Mouse (Mus musculus) kidney, embryonic 14.5 days (tissue): ENCODE measurements around the gene 3110040M04Rik. TPM values are rescaled to one million over a fixed set of nuclear protein-coding genes. Genes with fewer than 3 reads are reported as not detected.

Source experiments
- ATAC-seq: fragments of 200-750 bp; cut with Nextera tagmentation; 2 replicates; pipeline ENCODE4 v1.8.0; 2017; ENCODE audit warnings: moderate number of reproducible peaks, mild to moderate bottlenecking, moderate TSS enrichment, moderate library complexity; ENCODE audit not compliant: low FRiP score, low TSS enrichment
- H3K27ac ChIP-seq: fragments of 300-500 bp; sonication (generic); 2 replicates; pipeline ENCODE4 v1.5.1; 2014; ENCODE audit warnings: low read depth, mild to moderate bottlenecking, low read length, moderate library complexity, mixed read lengths
- H3K27me3 ChIP-seq: fragments of 300-500 bp; sonication (generic); 2 replicates; pipeline ENCODE4 v1.6.1; 2014; ENCODE audit warnings: mild to moderate bottlenecking, low read length; ENCODE audit not compliant: control insufficient read depth, insufficient read depth
- H3K36me3 ChIP-seq: fragments of 300-500 bp; sonication (generic); 2 replicates; pipeline ENCODE4 v1.6.1; 2014; ENCODE audit warnings: low read length, mixed read lengths; ENCODE audit not compliant: control insufficient read depth, insufficient read depth
- H3K4me1 ChIP-seq: fragments of 300-500 bp; sonication (generic); 2 replicates; pipeline ENCODE4 v1.6.1; 2014; ENCODE audit warnings: low read length, mixed read lengths; ENCODE audit not compliant: control insufficient read depth, insufficient read depth
- H3K4me2 ChIP-seq: fragments of 300-500 bp; sonication (generic); replicated peaks from 2 replicates; pipeline ENCODE4 v1.6.1; 2014; ENCODE audit warnings: low read depth, mild to moderate bottlenecking, low read length
- H3K4me3 ChIP-seq: fragments of 300-500 bp; sonication (generic); 2 replicates; pipeline ENCODE4 v1.5.1; 2014; ENCODE audit warnings: mild to moderate bottlenecking, low read length
- H3K9ac ChIP-seq: fragments of 300-500 bp; sonication (generic); 2 replicates; pipeline ENCODE4 v1.6.1; 2014; ENCODE audit warnings: low read depth, mild to moderate bottlenecking, low read length, moderate library complexity
- H3K9me3 ChIP-seq: fragments of 300-500 bp; sonication (generic); 2 replicates; pipeline ENCODE4 v1.6.1; 2016; ENCODE audit warnings: low read length; ENCODE audit not compliant: control insufficient read depth
- WGBS: fragments of 180-500 bp; shearing (Covaris S2); extraction: QIAGEN DNeasy Blood & Tissue Kit; methylation state at CpG from one replicate; pipeline ENCODE4 v1.1.7; 2014; 5-methylcytosine and 5-hydroxymethylcytosine counted together
- polyA plus RNA-seq: library from polyadenylated mRNA; unstranded; fragments of >200 nt; fragmentation: Nextera tagmentation; extraction: Ambion mirVana; gene quantifications from 2 replicates; pipeline ENCODE4 v1.2.1, GENCODE M21; 2014

Gene 3110040M04Rik
- polyA plus RNA-seq, 1 experiment from 2014 or later = 0.58 TPM

DNA sequence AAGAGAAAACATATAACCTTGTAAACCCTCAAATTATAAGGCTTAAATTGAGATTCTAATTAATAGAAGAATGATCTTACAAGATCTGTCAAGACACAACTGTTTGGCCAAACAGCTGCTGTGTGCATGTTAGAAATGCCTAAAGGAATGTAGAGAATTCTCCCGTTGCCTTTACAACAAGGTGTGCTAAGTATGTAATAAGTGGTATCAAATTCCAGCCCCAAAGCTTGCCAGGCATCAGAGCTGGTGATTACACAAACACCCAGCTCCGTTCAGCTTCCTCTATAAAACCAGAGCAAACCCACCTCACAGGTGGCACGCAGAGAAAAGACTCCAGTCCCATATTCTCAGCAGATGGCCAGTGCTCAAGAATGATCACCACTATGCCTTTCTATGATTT, 33.9 kb downstream of the 3110040M04Rik start:
- no peak overlapping the region for H3K4me2 ChIP-seq
- no peak overlapping the region for H3K9ac ChIP-seq
- H3K9me3 ChIP-seq = no peaks in the 10 kb centered on the region; the same call in 1 of the 2 replicates
- H3K27ac ChIP-seq = no peak overlapping the region
- H3K4me1 ChIP-seq = no peaks in the 10 kb centered on the region
- ATAC-seq = no peak
- H3K27me3 ChIP-seq = no peaks in the 10 kb centered on the region
- H3K4me3 ChIP-seq = no peak overlapping the region
- WGBS = 68% methylated on average over 3 of the region's 3 CpGs
- no peaks in the 10 kb centered on the region for H3K36me3 ChIP-seq

DNA sequence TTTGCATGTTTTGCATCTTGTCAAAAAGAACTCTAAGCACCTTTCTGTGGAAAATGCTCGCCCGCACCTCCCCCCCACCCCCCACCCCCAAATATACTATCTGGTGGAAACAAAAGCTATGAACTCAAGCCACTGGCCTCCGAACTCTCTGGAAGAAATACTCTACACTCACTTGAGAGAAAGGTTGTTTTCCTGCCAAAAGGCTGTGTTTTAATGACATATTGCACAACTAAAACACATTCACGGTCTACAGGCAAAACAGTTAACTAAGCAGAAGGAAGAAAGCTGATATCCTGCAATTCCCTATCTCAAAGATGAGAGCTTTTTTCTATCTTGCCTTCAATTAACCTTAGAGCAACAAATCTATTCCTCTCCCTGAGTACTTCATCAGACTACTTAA, 39.4 kb downstream of the 3110040M04Rik start:
- H3K4me3 ChIP-seq = no peak overlapping the region
- no peak for ATAC-seq
- no peak overlapping the region for H3K4me2 ChIP-seq
- H3K27ac ChIP-seq = no peak overlapping the region
- H3K9ac ChIP-seq = no peak overlapping the region
- WGBS = 60% methylated on average over 4 of the region's 4 CpGs
- no peaks in the 10 kb centered on the region for H3K36me3 ChIP-seq
- H3K9me3 ChIP-seq = no peaks in the 10 kb centered on the region; the same call in 1 of the 2 replicates
- no peaks in the 10 kb centered on the region for H3K27me3 ChIP-seq
- no peaks in the 10 kb centered on the region for H3K4me1 ChIP-seq

DNA sequence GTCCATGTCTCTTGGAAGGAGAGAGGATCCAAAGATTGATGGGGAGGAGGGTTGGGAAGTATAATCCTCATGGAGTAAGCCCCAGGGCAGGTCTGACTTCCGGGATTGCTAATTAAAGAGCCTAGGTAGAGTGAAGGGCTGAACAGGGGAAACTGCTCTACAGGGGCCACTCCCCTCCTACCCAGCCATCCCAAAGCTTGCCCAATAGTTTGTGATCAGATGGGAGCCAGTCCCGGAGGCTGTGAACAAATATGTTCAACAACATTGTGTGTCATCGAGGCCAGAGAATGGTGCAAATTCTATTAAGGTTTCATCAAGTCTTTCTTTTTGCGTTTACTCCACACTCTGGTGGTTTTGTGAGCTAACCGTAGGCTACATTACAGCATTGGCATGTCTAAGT, 40.1 kb downstream of the 3110040M04Rik start:
- H3K27ac ChIP-seq = no peak overlapping the region
- no peak for ATAC-seq
- no peak overlapping the region for H3K9ac ChIP-seq
- H3K36me3 ChIP-seq = no peaks in the 10 kb centered on the region
- no peak overlapping the region for H3K4me3 ChIP-seq
- no peaks in the 10 kb centered on the region for H3K4me1 ChIP-seq
- H3K4me2 ChIP-seq = no peak overlapping the region
- H3K27me3 ChIP-seq = no peaks in the 10 kb centered on the region
- WGBS = 94% methylated on average over 5 of the region's 5 CpGs
- no peaks in the 10 kb centered on the region; the same call in 1 of the 2 replicates for H3K9me3 ChIP-seq

- whole genome bisulfite sequencing = 82% methylated on average over 4 of the region's 4 CpGs
These were observed 40.8 kb downstream of the 3110040M04Rik start for GRCm38 (mm10) chr1:151244761-151245160.

DNA sequence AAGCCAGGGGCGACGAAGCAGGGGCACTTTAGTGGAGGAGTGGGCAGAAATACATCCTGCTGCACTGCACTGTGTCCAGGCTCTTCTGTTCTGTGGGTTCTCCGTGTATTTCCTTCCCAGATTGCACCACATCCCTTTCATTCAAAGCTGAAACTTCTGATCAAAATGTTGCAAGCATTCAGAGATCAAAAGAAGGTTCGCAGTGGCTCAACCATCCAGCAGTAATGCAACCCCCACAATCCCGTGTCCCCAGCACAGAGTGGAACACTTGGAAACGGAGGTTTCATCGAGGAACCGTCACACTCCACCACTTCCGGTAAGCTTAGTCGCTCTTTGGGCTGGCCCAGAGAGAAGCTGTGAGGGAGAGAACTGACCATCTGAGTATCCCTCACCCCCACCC, 41.2 kb downstream of the 3110040M04Rik start:
- H3K4me1 ChIP-seq = no peaks in the 10 kb centered on the region
- no peaks in the 10 kb centered on the region for H3K36me3 ChIP-seq
- H3K27me3 ChIP-seq = no peaks in the 10 kb centered on the region
- WGBS = 69% methylated on average over 10 of the region's 10 CpGs
- no peak for ATAC-seq
- H3K27ac ChIP-seq = no peak overlapping the region
- H3K4me3 ChIP-seq = no peak overlapping the region
- H3K9ac ChIP-seq = no peak overlapping the region
- no peak overlapping the region for H3K4me2 ChIP-seq
- H3K9me3 ChIP-seq = no peaks in the 10 kb centered on the region; the same call in 1 of the 2 replicates

More at GRCm38 (mm10) chr1:151244761-151245160, 40.8 kb downstream of the 3110040M04Rik start:
- no peak for ATAC-seq
- Histone ChIP-seq H3K9me3 (no peaks in the 10 kb centered on the region; the same call in 1 of the 2 replicates), H3K36me3 (no peaks in the 10 kb centered on the region), H3K4me2 (no peak overlapping the region), H3K27me3 (no peaks in the 10 kb centered on the region), H3K9ac (no peak overlapping the region), H3K27ac (no peak overlapping the region), H3K4me1 (no peaks in the 10 kb centered on the region), H3K4me3 (no peak overlapping the region)

DNA sequence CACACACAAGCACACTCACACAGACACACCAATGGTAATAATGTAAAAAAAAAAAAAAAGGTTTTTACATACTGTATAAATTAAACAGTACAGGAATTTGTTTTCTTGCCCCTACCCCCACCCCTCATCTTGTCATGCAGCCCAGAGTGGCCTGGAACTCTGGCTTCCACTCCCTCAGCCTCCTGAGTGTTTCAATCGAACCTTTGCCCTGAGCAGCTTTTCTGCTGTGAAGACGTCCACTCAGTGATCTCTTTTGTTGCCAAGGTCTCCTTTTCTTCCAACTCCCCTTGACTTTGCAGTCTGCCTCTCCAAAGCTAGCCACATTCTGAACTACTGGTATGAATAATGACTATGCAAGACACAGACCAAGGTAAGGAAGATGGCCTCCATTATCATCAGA, 41.9 kb downstream of the 3110040M04Rik start:
- Histone ChIP-seq H3K9me3 (no peaks in the 10 kb centered on the region; the same call in 1 of the 2 replicates), H3K4me1 (no peaks in the 10 kb centered on the region), H3K36me3 (no peaks in the 10 kb centered on the region), H3K27me3 (no peaks in the 10 kb centered on the region), H3K27ac (no peak overlapping the region), H3K4me2 (no peak overlapping the region), H3K9ac (no peak overlapping the region), H3K4me3 (no peak overlapping the region)
- 64% methylated on average over 2 of the region's 2 CpGs for WGBS
- no peak for ATAC-seq

GRCm38 (mm10) chr1:151250109-151250508, 46.2 kb downstream of the 3110040M04Rik start:
- Histone ChIP-seq H3K27me3 (no peaks in the 10 kb centered on the region), H3K4me2 (no peak overlapping the region), H3K9me3 (no peaks in the 10 kb centered on the region), H3K4me1 (no peaks in the 10 kb centered on the region), H3K9ac (no peak overlapping the region), H3K27ac (no peak overlapping the region), H3K36me3 (no peaks in the 10 kb centered on the region), H3K4me3 (no peak overlapping the region)
- WGBS = 93% methylated on average over 3 of the region's 3 CpGs
- no peak for ATAC-seq

GRCm38 (mm10) chr1:151250529-151251193, 46.7 kb downstream of the 3110040M04Rik start:
- H3K27me3 ChIP-seq = no peaks in the 10 kb centered on the region
- no peaks in the 10 kb centered on the region for H3K9me3 ChIP-seq
- H3K9ac ChIP-seq = no peak overlapping the region
- H3K36me3 ChIP-seq = no peaks in the 10 kb centered on the region
- no peak overlapping the region for H3K27ac ChIP-seq
- peak overlapping the region; percentile 9; the same call in 1 of the 2 replicates for H3K4me3 ChIP-seq
- peak; percentile 63; the same call in 1 of the 2 replicates for ATAC-seq
- H3K4me1 ChIP-seq = no peaks in the 10 kb centered on the region
- H3K4me2 ChIP-seq = peak overlapping the region; percentile 13; the same call in 1 of the 2 replicates
- 42% methylated on average over 18 of the region's 18 CpGs for WGBS

DNA sequence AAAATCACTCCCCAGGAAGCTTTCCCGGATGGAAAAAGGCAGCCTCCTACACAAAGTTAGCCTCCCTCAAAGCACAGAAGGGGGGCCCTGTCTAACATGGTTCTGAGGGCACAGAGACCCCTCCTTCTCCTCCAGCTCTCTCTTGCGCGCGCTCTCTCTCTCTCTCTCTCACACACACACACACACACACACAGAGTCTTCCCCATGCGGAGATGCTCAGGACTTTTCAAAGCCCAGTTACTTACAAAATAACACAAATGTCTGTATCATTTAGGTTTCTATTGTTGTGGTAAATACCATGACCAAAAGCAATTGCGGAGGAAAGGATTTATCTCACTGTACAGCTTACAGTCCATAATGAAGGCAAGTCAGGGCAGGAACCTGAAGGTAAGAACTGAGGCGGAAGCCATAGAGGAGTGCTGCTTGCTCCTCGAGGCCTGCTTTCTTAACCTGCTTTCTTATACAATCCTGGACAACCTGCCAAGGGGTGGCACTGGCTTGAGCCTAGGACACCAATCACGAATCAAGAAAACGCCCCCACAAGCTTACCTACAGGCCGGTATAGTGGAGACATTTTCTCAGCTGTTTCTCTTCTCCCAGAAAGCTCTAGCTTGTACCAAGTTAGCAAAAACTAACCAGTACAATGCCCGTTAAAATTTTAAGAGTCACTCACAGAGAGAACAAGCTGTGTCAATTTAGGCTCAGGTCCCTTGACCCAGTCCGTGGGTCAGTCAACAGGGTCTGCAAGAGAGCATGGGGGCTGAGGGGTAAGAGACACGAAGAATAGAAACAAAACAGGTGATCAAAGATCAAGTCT, 47.5 kb downstream of the 3110040M04Rik start:
- no peak overlapping the region for H3K9ac ChIP-seq
- 0 out of 2 replicates have a peak, but pooled peaks have one; percentile 63 for ATAC-seq
- H3K36me3 ChIP-seq = no peaks in the 10 kb centered on the region
- H3K4me3 ChIP-seq = no peak overlapping the region; the same call in 1 of the 2 replicates
- H3K4me2 ChIP-seq = peak overlapping the region; percentile 13; the same call in 1 of the 2 replicates
- H3K27me3 ChIP-seq = no peaks in the 10 kb centered on the region
- no peaks in the 10 kb centered on the region for H3K4me1 ChIP-seq
- whole genome bisulfite sequencing = 72% methylated on average over 14 of the region's 14 CpGs
- no peak overlapping the region for H3K27ac ChIP-seq
- no peaks in the 10 kb centered on the region for H3K9me3 ChIP-seq
